29 mouse cellular contexts compared by ENCODE assay signal in the genomic region with DNA sequence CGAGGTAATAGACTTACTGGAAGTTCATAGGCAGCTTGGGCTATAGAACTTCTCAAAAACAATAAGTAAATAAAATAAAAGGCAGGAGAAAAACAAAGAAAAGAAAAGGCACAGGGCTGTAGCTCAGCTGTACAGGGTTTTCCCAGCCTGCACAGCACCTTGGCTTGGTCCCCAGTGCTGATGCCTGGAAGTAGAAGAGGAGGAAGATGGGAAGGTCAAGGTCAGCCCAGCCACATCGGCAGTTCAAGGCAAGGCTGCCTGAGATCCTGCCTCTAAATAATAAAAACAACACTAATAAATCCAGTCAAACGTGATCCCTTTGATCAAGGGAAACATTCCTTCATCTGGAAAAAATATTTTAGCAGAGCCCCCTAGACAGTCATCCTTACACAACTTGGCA.
DNase-seq lines count a peak whose midpoint lies in the region; ATAC-seq lines count a peak whose summit lies in the region.
"Had no signal": no experiment of that assay in that cellular context is flagged by ENCODE, and none has a peak within 500 bp of the region (broad histone marks: within the 10 kb centered on the region; RNA-seq: fewer than 3 reads in every experiment).

No protein-coding gene starts in this region.

- no peaks in the 10 kb centered on the region for H3K36me3 ChIP-seq in kidney, embryonic 14.5 days (ENCODE audit: control insufficient read depth, insufficient read depth, low read length)
- H3K36me3 ChIP-seq: embryonic facial prominence, embryonic 10.5 days; embryonic facial prominence, embryonic 15.5 days; forebrain, embryonic 12.5 days; G1E; heart, embryonic 12.5 days; hindbrain, embryonic 13.5 days; kidney, embryonic 15.5 days; liver, embryonic 15.5 days; lung, embryonic 15.5 days; midbrain, embryonic 12.5 days; neural tube, embryonic 12.5 days; stomach, embryonic 15.5 days had no signal

- H3K4me1 ChIP-seq in kidney, embryonic 14.5 days (ENCODE audit: control insufficient read depth, insufficient read depth, low read length) = no peaks in the 10 kb centered on the region
- H3K4me1 ChIP-seq: embryonic facial prominence, embryonic 15.5 days; forebrain, embryonic 12.5 days; heart, embryonic 12.5 days; hindbrain, embryonic 13.5 days; kidney, embryonic 15.5 days; liver, embryonic 15.5 days; neural tube, embryonic 12.5 days; stomach, embryonic 15.5 days had no signal

- no peak overlapping the region for H3K27ac ChIP-seq in kidney, embryonic 14.5 days (ENCODE audit: low read depth, low read length)
- H3K27ac ChIP-seq: embryonic facial prominence, embryonic 10.5 days; embryonic facial prominence, embryonic 15.5 days; forebrain, embryonic 12.5 days; heart, adult 2 months; hindbrain, embryonic 13.5 days; kidney, embryonic 15.5 days; liver, embryonic 15.5 days; lung, embryonic 15.5 days; midbrain, embryonic 12.5 days; neural tube, embryonic 12.5 days; stomach, embryonic 15.5 days had no signal

- H3K4me2 ChIP-seq in kidney, embryonic 14.5 days (replicated peaks; ENCODE audit: low read depth, low read length) = no peak overlapping the region
- H3K4me2 ChIP-seq: embryonic facial prominence, embryonic 15.5 days; forebrain, embryonic 12.5 days; heart, embryonic 12.5 days; hindbrain, embryonic 13.5 days; kidney, embryonic 15.5 days; liver, embryonic 15.5 days; lung, embryonic 15.5 days; midbrain, embryonic 12.5 days; neural tube, embryonic 12.5 days; stomach, embryonic 15.5 days had no signal

- no peak for ATAC-seq in kidney, embryonic 14.5 days (ENCODE audit: low FRiP score, low TSS enrichment)
- ATAC-seq: forebrain, postnatal 0 days; intestine, embryonic 16.5 days had no signal

- no peak overlapping the region for H3K9ac ChIP-seq in kidney, embryonic 14.5 days (ENCODE audit: low read depth, low read length)
- H3K9ac ChIP-seq: embryonic facial prominence, embryonic 15.5 days; forebrain, embryonic 12.5 days; forebrain, postnatal 0 days; heart, embryonic 12.5 days; hindbrain, embryonic 13.5 days; kidney, embryonic 15.5 days; liver, embryonic 15.5 days; lung, embryonic 15.5 days; midbrain, embryonic 12.5 days; neural tube, embryonic 12.5 days; stomach, embryonic 15.5 days had no signal

- peak; percentile 69 to 76 for DNase-seq in adrenal gland, adult (ENCODE audit: inconsistent age in 2 of 2, low spot score in 1 of 2)
- no peak for DNase-seq in adrenal gland, postnatal 4 days (ENCODE audit: low spot score in 2 of 2)
- DNase-seq in kidney, postnatal 14 days = peak; percentile 17
- DNase-seq in adrenal gland, adult 2 months = peak; percentile 68
- peak; percentile 67 to 73 for DNase-seq in adrenal gland, postnatal 36 days
- no peak for DNase-seq in B cell, adult 2 months
- DNase-seq: cerebellum, adult 18-20 months; cerebellum, postnatal 14 days; forebrain, postnatal 0 days; heart, adult 2 months; heart, postnatal 4 days; layer of hippocampus, postnatal 36 days; lung, postnatal 36 days; right cerebral cortex, postnatal 25 days had no signal

- H3K9me3 ChIP-seq in kidney, embryonic 14.5 days (ENCODE audit: control insufficient read depth, low read length) = peaks cover 7% of the 10 kb centered on the region; the same call in 1 of the 2 replicates
- H3K9me3 ChIP-seq: embryonic facial prominence, embryonic 10.5 days; forebrain, embryonic 12.5 days; heart, embryonic 12.5 days; kidney, embryonic 15.5 days; liver, embryonic 15.5 days; lung, embryonic 15.5 days; midbrain, embryonic 12.5 days; neural tube, embryonic 12.5 days; stomach, embryonic 15.5 days had no signal

- 41% methylated on average over 3 of the region's 3 CpGs for WGBS in kidney, embryonic 14.5 days

- no peak overlapping the region for H3K4me3 ChIP-seq in kidney, embryonic 14.5 days (ENCODE audit: low read length)
- H3K4me3 ChIP-seq: embryonic facial prominence, embryonic 10.5 days; embryonic facial prominence, embryonic 15.5 days; forebrain, embryonic 12.5 days; heart, adult 2 months; heart, embryonic 12.5 days; hindbrain, embryonic 13.5 days; kidney, embryonic 15.5 days; liver, embryonic 15.5 days; lung, embryonic 15.5 days; midbrain, embryonic 12.5 days; myocyte; neural tube, embryonic 12.5 days; stomach, embryonic 15.5 days had no signal

- H3K27me3 ChIP-seq in kidney, embryonic 14.5 days (ENCODE audit: control insufficient read depth, insufficient read depth, low read length) = no peaks in the 10 kb centered on the region
- H3K27me3 ChIP-seq: embryonic facial prominence, embryonic 15.5 days; forebrain, embryonic 12.5 days; hindbrain, embryonic 13.5 days; kidney, embryonic 15.5 days; liver, embryonic 15.5 days; lung, embryonic 15.5 days; midbrain, embryonic 12.5 days; neural tube, embryonic 12.5 days; stomach, embryonic 15.5 days had no signal

Comparison
In these comparisons a context has a peak if more than half of its experiments do, and no peak if none do; other contexts are left out.
1. DNase-seq: peak in adrenal gland, adult (2 of 2), kidney, postnatal 14 days (single experiment), adrenal gland, adult 2 months (single experiment) and adrenal gland, postnatal 36 days (2 of 2); none in adrenal gland, postnatal 4 days (0 of 2) and B cell, adult 2 months (0 of 2).